Mouse (Mus musculus): ENCODE measurements around the gene 1700029H14Rik.
A peak's percentile ranks its signal among the peaks of the same experiment; 100 is the strongest.

Gene 1700029H14Rik

GRCm38 (mm10) chr8:13540122-13540521 lies 22.1 kb downstream of the 1700029H14Rik start:
- DNase-seq = no peak

- DNase-seq = peak in 1 of 2 experiments; percentile 64
These were observed 23.4 kb downstream of the 1700029H14Rik start for GRCm38 (mm10) chr8:13538821-13539220.

- no peak for DNase-seq
These were observed 25.2 kb downstream of the 1700029H14Rik start for GRCm38 (mm10) chr8:13537102-13537501.

- DNase-seq = peak in 1 of 2 experiments; percentile 38
These were observed 29.1 kb downstream of the 1700029H14Rik start for GRCm38 (mm10) chr8:13533123-13533522.

- DNase-seq = peak; percentile 42
These were observed 30.6 kb downstream of the 1700029H14Rik start for GRCm38 (mm10) chr8:13531602-13532171.

- peak; percentile 99 for DNase-seq
These were observed 31.3 kb downstream of the 1700029H14Rik start for GRCm38 (mm10) chr8:13530941-13531340.

GRCm38 (mm10) chr8:13530401-13530800 lies 31.9 kb downstream of the 1700029H14Rik start:
- no peak for DNase-seq

- peak; percentile 93 to 94 for DNase-seq
These were observed 32.4 kb downstream of the 1700029H14Rik start for GRCm38 (mm10) chr8:13529891-13530316.

- peak; percentile 44 to 48 for DNase-seq
These were observed 33.0 kb downstream of the 1700029H14Rik start for GRCm38 (mm10) chr8:13529011-13529840.

GRCm38 (mm10) chr8:13521392-13521791 lies 40.9 kb downstream of the 1700029H14Rik start:
- no peak for DNase-seq

GRCm38 (mm10) chr8:13520349-13520748 lies 41.9 kb downstream of the 1700029H14Rik start:
- no peak for DNase-seq

GRCm38 (mm10) chr8:13519503-13519902 lies 42.8 kb downstream of the 1700029H14Rik start:
- no peak for DNase-seq

GRCm38 (mm10) chr8:13517284-13517781 lies 44.9 kb downstream of the 1700029H14Rik start:
- no peak for DNase-seq

GRCm38 (mm10) chr8:13516728-13517127 lies 45.5 kb downstream of the 1700029H14Rik start:
- DNase-seq = no peak

- DNase-seq = peak in 1 of 2 experiments; percentile 79
These were observed 46.2 kb downstream of the 1700029H14Rik start for GRCm38 (mm10) chr8:13516011-13516442.

GRCm38 (mm10) chr8:13513556-13514370 lies 48.5 kb downstream of the 1700029H14Rik start:
- DNase-seq = no peak

- DNase-seq = no peak
These were observed 49.6 kb downstream of the 1700029H14Rik start for GRCm38 (mm10) chr8:13512677-13513076.

GRCm38 (mm10) chr8:13512016-13512415 lies 50.2 kb downstream of the 1700029H14Rik start:
- DNase-seq = no peak

- peak in 1 of 2 experiments; percentile 50 for DNase-seq
These were observed 54.9 kb downstream of the 1700029H14Rik start for GRCm38 (mm10) chr8:13507284-13507937.

- DNase-seq = peak; percentile 97 to 98
These were observed 55.4 kb downstream of the 1700029H14Rik start for GRCm38 (mm10) chr8:13506849-13507248.

GRCm38 (mm10) chr8:13504894-13505674 lies 57.2 kb downstream of the 1700029H14Rik start:
- peak; percentile 56 to 72 for DNase-seq
